In genomic region chr9:6424606-6425005, GRCm38 (mm10) we compare ENCODE assay signal across 16 mouse cellular contexts.
"Had no signal": no experiment of that assay in that cellular context is flagged by ENCODE, and none has a peak within 500 bp of the region (broad histone marks: within the 10 kb centered on the region; RNA-seq: fewer than 3 reads in every experiment).

No protein-coding gene starts in this region.

- H3K4me2 ChIP-seq: limb, embryonic 15.5 days; liver, embryonic 12.5 days; lung, embryonic 14.5 days; midbrain, embryonic 11.5 days had no signal

- H3K9ac ChIP-seq: limb, embryonic 15.5 days; liver, embryonic 12.5 days; lung, embryonic 14.5 days had no signal

- H3K27me3 ChIP-seq: limb, embryonic 15.5 days; liver, embryonic 12.5 days; megakaryocyte, embryonic 14.5 days had no signal

- DNase-seq: kidney, postnatal 36 days; layer of hippocampus, adult 9-11 months; layer of hippocampus, postnatal 36 days; lung, embryonic 14.5 days; lung, postnatal 10 days; lung, postnatal 4 days; right cerebral cortex, postnatal 4 days; spleen, adult 18-20 months; thymus, adult 18-20 months; thymus, postnatal 14 days had no signal

- H3K27ac ChIP-seq: kidney, postnatal 0 days; limb, embryonic 15.5 days; liver, embryonic 12.5 days had no signal

- H3K9me3 ChIP-seq: limb, embryonic 15.5 days; liver, embryonic 12.5 days; megakaryocyte, embryonic 14.5 days had no signal

- H3K4me1 ChIP-seq: limb, embryonic 15.5 days; liver, embryonic 12.5 days; megakaryocyte, embryonic 14.5 days had no signal

- H3K4me3 ChIP-seq: limb, embryonic 15.5 days; liver, embryonic 12.5 days; megakaryocyte, embryonic 14.5 days had no signal

- H3K36me3 ChIP-seq: limb, embryonic 15.5 days; liver, embryonic 12.5 days had no signal

- ATAC-seq: liver, embryonic 12.5 days; midbrain, embryonic 16.5 days had no signal
